Mouse (Mus musculus) testis, postnatal 10 days (tissue): Measurements from ENCODE around the gene Tmem30b.

ENCODE experiments used
- DNase-seq: peaks from one replicate; pipeline ENCODE4 v3.0.0; 2021; ENCODE audit warnings: low spot score

Gene Tmem30b

GRCm38 (mm10) chr12:73517022-73517709, 29.0 kb downstream of the Tmem30b start:
- DNase-seq, result peak; percentile 89

GRCm38 (mm10) chr12:73516516-73516915, 29.7 kb downstream of the Tmem30b start:
- no peak for DNase-seq

DNA sequence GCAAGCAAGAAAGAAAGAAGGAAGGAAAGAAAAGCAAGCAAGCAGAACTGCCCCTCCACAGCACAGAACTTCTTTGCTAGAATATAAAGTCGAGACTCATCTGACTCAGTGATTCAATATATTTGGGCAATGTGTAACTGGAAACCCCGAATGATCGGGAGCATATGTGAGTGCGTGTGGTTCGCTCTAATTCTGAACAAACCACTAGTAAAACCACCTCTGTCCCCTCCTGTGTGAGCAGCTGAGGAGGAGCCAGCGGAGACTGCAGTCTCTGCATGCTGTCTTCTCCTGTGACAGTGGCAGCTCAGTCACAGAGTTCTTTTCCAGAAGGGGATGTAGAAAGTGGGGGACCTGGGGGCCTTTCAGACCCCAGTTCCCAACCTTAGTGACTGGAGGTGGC, 31.5 kb downstream of the Tmem30b start:
- no peak for DNase-seq

- DNase-seq, result no peak
These were observed 32.2 kb downstream of the Tmem30b start for GRCm38 (mm10) chr12:73513958-73514357.

- no peak for DNase-seq
These were observed 34.6 kb downstream of the Tmem30b start for GRCm38 (mm10) chr12:73511467-73512047.

DNA sequence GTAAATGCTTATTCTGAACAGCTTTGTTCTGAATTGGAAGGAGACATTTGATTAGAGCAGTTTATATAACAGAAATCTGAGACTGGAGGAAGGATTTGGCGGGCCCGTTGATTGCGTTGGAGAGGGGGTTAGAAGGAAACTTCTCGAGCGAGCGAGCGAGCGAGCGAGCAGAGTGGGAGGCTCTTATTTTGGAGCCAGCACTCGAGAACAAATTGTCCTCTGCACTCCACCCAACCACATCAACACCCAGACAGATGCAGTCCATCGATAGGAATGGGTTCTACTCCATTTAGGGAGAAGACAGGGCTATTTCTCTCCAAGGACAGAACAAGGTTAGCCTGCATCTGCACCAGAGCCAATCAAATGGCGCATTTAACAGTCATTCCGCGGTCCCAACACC, 39.1 kb downstream of the Tmem30b start:
- DNase-seq, result peak; percentile 52

GRCm38 (mm10) chr12:73506648-73507047, 39.5 kb downstream of the Tmem30b start:
- DNase-seq, result no peak

- DNase-seq, result no peak
These were observed 45.4 kb downstream of the Tmem30b start for GRCm38 (mm10) chr12:73500689-73501326.

DNA sequence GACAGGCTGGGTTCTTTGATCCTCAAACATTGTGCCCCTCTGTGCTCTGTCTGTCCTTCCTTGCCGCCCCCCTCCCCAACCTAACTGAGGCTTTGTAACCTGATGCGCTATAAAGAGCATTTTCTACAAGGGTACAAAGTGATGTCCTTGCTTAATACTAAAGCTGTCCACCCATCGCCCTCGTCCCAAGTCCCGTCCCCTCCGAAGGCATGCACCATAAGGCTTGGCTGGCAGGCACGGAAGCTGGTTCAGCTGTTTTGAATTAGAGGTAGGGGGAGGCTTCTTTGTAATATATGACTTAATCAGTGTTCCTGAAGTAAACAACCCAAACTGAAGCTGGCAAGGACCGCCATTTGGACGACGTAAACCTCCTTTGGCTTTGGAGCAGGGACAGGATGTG, 51.0 kb downstream of the Tmem30b start:
- DNase-seq, result no peak

DNA sequence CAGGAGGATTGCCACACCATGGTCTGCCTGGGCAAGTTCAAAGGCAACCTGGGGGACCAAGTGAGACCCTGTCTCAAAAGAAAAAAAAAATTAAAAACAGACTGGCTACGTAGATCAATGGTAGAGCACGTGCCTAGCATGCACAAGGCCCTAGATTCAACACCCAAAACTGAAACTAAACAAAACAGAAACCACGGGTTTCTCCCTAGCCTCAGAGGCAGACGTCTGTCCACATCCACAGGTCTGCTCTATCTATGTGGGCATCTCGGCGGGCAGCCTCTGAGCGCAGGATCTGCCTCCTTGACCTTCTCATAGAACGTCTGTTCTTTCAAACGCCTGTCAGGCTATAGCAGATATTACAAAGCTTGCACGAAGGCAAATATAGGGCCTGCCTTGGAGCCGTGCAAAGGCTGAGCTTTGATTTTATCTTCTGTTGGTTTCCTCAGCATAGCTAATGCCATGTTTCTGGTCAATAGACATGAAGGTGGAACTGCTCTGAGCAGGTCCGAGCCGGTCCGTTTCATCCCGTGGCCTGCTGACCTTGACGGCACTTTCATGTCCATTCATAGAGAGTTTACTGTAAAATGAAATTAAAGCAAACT, 52.2 kb downstream of the Tmem30b start:
- no peak for DNase-seq
